Mouse (Mus musculus) macrophage (primary cell): ENCODE measurements around the gene Zbtb8os. TPM values are rescaled to one million over a fixed set of nuclear protein-coding genes. Genes with fewer than 3 reads are reported as not detected.
A peak's percentile ranks its signal among the peaks of the same experiment; 100 is the strongest.

Experiments
- H3K27ac ChIP-seq: fragments of 350-480 bp; formaldehyde crosslinking; 2 replicates; pipeline ENCODE4 v1.9.0; 2021
- H3K36me3 ChIP-seq: fragments of 350-480 bp; formaldehyde crosslinking; 2 replicates; pipeline ENCODE4 v1.9.0; 2021; ENCODE audit errors: inconsistent target
- H3K4me3 ChIP-seq: fragments of 350-480 bp; formaldehyde crosslinking; 2 replicates; pipeline ENCODE4 v1.9.0; 2021; ENCODE audit errors: inconsistent target
- H3K79me2 ChIP-seq: fragments of 350-480 bp; formaldehyde crosslinking; 2 replicates; pipeline ENCODE4 v1.9.0; 2021; ENCODE audit errors: inconsistent target
- WGBS: methylation state at CpG from one replicate; pipeline ENCODE4 v1.1.7; 2026; ENCODE audit warnings: inconsistent platforms; ENCODE audit not compliant: missing documents; 5-methylcytosine and 5-hydroxymethylcytosine counted together
- polyA plus RNA-seq: library from polyadenylated mRNA; stranded (reverse); fragments of 250-400 nt; gene quantifications from 3 replicates; pipeline ENCODE4 v1.2.4, GENCODE M21; 2018; ENCODE audit warnings: inconsistent platforms

The Zbtb8os gene
- polyA plus RNA-seq, 1 experiment from 2014 or later = 98.1 TPM

DNA sequence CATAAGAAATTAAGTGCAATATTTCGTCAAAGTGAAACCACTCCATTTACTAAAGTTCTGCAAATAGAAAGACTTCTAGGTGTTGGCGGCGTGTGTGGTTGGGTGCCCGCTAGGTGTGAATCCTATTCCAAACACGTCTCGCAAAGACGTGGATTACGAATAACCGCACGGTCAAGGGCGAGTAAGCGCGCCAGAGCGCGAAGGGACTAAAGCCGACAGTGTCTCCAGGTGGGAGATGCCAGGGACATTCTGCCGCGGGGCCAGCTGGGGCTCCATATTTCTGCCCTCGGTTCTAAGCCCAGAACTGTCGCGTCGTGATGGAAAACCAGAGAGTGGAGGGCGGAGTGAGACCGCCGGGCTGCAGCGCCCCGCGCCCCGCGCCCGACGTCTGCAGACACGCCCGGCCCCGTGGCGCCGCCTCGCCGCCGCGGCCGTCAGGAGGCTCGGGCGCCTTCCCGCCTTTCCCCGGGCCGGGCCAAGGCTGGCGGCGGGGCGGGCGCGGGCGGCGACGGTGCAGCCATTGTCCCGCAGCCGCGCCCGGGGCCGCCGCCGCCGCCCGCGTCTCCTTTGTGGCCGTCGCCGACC is 41.6 kb downstream of the Zbtb8os start:
- H3K27ac ChIP-seq = no peak overlapping the region; the same call in 1 of the 2 replicates

DNA sequence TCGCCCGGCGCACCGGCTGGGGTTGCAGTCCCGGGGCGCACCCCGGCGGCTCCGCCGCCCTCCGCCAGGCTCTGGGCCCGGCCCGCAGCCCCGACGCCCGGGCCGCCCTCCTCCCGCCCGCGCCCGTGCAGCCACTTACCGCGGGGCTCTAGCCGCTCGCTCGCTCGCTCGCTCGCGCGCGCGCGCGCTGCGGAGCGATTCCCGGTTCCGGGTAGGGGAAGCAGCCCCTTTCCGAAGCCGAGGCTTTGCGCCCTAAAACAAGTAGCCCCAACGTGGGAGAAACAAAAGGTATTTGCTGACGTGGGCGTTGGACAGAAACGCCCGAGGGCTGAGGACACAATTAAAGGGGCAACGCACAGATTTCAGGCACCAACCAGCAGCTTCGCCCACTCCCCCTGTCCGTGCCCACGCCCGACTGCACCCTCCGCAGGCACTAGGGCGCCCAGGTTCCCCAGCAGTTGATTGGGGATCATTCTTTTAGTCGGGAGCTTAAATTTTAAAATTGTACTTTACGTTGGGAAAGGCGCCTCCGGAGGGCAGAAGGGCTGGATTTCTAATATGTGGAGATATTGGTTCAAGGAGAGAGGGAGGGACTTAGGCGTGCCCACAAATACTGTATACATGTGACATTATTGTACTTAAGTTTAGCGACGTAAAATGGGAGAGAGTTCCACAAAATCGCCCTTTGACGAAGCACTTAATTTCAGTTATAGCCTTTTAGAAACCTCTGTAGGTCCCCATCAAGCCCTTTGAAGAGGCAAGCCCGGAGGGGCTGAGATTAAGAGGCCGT is 42.3 kb downstream of the Zbtb8os start, which contains the start of gene Zbtb8a:
Zbtb8a (minus strand) TSS at position 516 of the 790 bp plus-strand sequence.
- 2% methylated on average over 44 of the region's 65 CpGs for WGBS
- H3K4me3 ChIP-seq = peak within 1 kb of the TSS; percentile 85
- H3K79me2 ChIP-seq = peaks cover 3% of the 10 kb centered on the region; the same call in 1 of the 2 replicates
- no peaks in the 10 kb centered on the region for H3K36me3 ChIP-seq
- H3K27ac ChIP-seq = peak within 1 kb of the TSS; percentile 52

More for the DNA sequence above, 41.6 kb downstream of the Zbtb8os start:
- Histone ChIP-seq H3K79me2 (peaks cover 3% of the 10 kb centered on the region; the same call in 1 of the 2 replicates), H3K4me3 (peak overlapping the region; percentile 85), H3K36me3 (no peaks in the 10 kb centered on the region)
- under 1% methylated on average over 32 of the region's 68 CpGs for WGBS

DNA sequence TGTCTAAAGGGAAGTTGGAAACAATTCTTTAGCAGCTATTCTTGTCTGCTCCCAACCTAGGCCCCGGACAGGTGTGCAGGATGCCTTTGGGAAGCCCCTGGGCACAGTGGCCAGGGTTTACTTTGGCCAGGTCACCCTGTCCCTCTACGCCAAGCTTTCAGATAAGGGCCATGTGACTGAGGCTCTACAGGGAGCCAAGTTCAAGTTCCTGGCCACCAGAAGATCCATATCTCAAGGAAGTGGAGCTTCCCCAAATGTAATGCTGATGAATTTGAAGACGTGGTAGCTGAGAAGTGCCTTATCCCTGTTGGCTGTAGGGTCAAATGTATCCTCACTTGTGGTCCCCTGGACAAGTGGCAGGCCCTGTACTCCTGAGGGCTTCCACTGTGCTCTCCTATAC is 44.3 kb downstream of the Zbtb8os start:
- no peak overlapping the region for H3K27ac ChIP-seq
- H3K36me3 ChIP-seq = no peaks in the 10 kb centered on the region
- 67% methylated on average over 3 of the region's 3 CpGs for WGBS
- H3K79me2 ChIP-seq = peaks cover 3% of the 10 kb centered on the region; the same call in 1 of the 2 replicates
- no peak overlapping the region for H3K4me3 ChIP-seq

GRCm38 (mm10) chr4:129381148-129381547 is 45.7 kb downstream of the Zbtb8os start:
- H3K79me2 ChIP-seq = peaks cover 3% of the 10 kb centered on the region; the same call in 1 of the 2 replicates
- H3K27ac ChIP-seq = no peak overlapping the region
- H3K36me3 ChIP-seq = no peaks in the 10 kb centered on the region
- WGBS = 93% methylated on average over 8 of the region's 8 CpGs
- no peak overlapping the region for H3K4me3 ChIP-seq

GRCm38 (mm10) chr4:129382029-129382428 is 46.5 kb downstream of the Zbtb8os start:
- Histone ChIP-seq H3K4me3 (no peak overlapping the region), H3K36me3 (no peaks in the 10 kb centered on the region), H3K27ac (no peak overlapping the region), H3K79me2 (no peaks in the 10 kb centered on the region)
- 89% methylated on average over 9 of the region's 9 CpGs for WGBS

- no peaks in the 10 kb centered on the region for H3K36me3 ChIP-seq
- H3K27ac ChIP-seq = no peak overlapping the region
- no peaks in the 10 kb centered on the region for H3K79me2 ChIP-seq
- 97% methylated on average over 2 of the region's 2 CpGs for WGBS
- no peak overlapping the region for H3K4me3 ChIP-seq
Measured at GRCm38 (mm10) chr4:129382488-129382887, 47.0 kb downstream of the Zbtb8os start.

- Histone ChIP-seq H3K79me2 (no peaks in the 10 kb centered on the region), H3K4me3 (no peak overlapping the region), H3K36me3 (no peaks in the 10 kb centered on the region), H3K27ac (no peak overlapping the region)
- WGBS = 100% methylated on average over 3 of the region's 3 CpGs
Measured at GRCm38 (mm10) chr4:129383586-129383985, 48.1 kb downstream of the Zbtb8os start.

GRCm38 (mm10) chr4:129384440-129384839 is 48.9 kb downstream of the Zbtb8os start:
- H3K4me3 ChIP-seq = no peak overlapping the region
- H3K36me3 ChIP-seq = no peaks in the 10 kb centered on the region
- no peaks in the 10 kb centered on the region for H3K79me2 ChIP-seq
- 72% methylated on average over 6 of the region's 6 CpGs for WGBS
- H3K27ac ChIP-seq = no peak overlapping the region

- Histone ChIP-seq H3K79me2 (no peaks in the 10 kb centered on the region), H3K4me3 (no peak overlapping the region), H3K36me3 (no peaks in the 10 kb centered on the region), H3K27ac (no peak overlapping the region)
- WGBS = 72% methylated on average over 11 of the region's 11 CpGs
Measured at GRCm38 (mm10) chr4:129385685-129386084, 50.2 kb downstream of the Zbtb8os start.

- H3K36me3 ChIP-seq = no peaks in the 10 kb centered on the region
- no peak overlapping the region for H3K27ac ChIP-seq
- H3K79me2 ChIP-seq = no peaks in the 10 kb centered on the region
- WGBS = 90% methylated on average over 8 of the region's 8 CpGs
- no peak overlapping the region for H3K4me3 ChIP-seq
Measured at GRCm38 (mm10) chr4:129386269-129386946, 50.9 kb downstream of the Zbtb8os start.

DNA sequence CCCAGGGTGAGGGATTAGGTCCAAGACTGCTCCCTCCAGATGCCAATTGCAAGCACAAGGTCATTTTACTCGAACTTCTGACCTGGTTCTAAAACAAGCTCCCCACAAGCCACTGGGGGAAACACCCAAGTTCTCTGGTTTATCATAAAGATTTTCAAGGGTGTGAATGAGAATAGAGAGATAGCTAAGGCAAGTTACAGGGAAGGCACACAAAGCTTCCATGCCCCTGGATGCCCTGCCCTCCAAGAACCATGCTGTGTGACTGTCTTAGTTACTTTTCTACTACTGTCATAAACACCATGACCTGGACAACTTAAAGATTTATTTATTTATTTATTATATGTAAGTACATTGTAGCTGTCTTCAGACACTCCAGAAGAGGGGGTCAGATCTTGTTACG is 51.5 kb downstream of the Zbtb8os start:
- H3K4me3 ChIP-seq = no peak overlapping the region
- H3K79me2 ChIP-seq = no peaks in the 10 kb centered on the region
- 67% methylated on average over 1 of the region's 2 CpGs for WGBS
- no peak overlapping the region for H3K27ac ChIP-seq
- no peaks in the 10 kb centered on the region for H3K36me3 ChIP-seq

- Histone ChIP-seq H3K4me3 (no peak overlapping the region), H3K36me3 (no peaks in the 10 kb centered on the region), H3K79me2 (no peaks in the 10 kb centered on the region), H3K27ac (no peak overlapping the region)
- WGBS = 90% methylated on average over 5 of the region's 5 CpGs
Measured at GRCm38 (mm10) chr4:129388404-129388803, 52.9 kb downstream of the Zbtb8os start.

- WGBS = 87% methylated on average over 13 of the region's 14 CpGs
- H3K27ac ChIP-seq = no peak overlapping the region
- no peaks in the 10 kb centered on the region for H3K79me2 ChIP-seq
- H3K36me3 ChIP-seq = no peaks in the 10 kb centered on the region
- no peak overlapping the region for H3K4me3 ChIP-seq
Measured at GRCm38 (mm10) chr4:129390216-129390743, 54.8 kb downstream of the Zbtb8os start.

GRCm38 (mm10) chr4:129390936-129391557 is 55.6 kb downstream of the Zbtb8os start:
- Histone ChIP-seq H3K36me3 (no peaks in the 10 kb centered on the region), H3K27ac (no peak overlapping the region), H3K79me2 (no peaks in the 10 kb centered on the region), H3K4me3 (no peak overlapping the region)
- WGBS = 85% methylated on average over 7 of the region's 7 CpGs
